Mouse (Mus musculus) MEL (cell line): ENCODE data around the gene Zfp39. TPM values are rescaled to one million over a fixed set of nuclear protein-coding genes. Genes with fewer than 3 reads are reported as not detected.
A peak's percentile ranks its signal among the peaks of the same experiment; 100 is the strongest.

Source experiments
- DNase-seq: peaks from one replicate; pipeline ENCODE4 v3.0.0; 2011; ENCODE audit warnings: low read depth, low spot score
- H3K27ac ChIP-seq: 2 replicates; pipeline ENCODE4 v1.5.1; 2012; ENCODE audit warnings: low read depth, mild to moderate bottlenecking, control low read depth, low read length, moderate library complexity; ENCODE audit not compliant: control insufficient read depth
- H3K27me3 ChIP-seq, 2 experiments: fragments of 150-350 bp in 1 of 2; sonication (generic) in 1 of 2; 2 replicates each; pipeline ENCODE4 v1.6.1; 2012; ENCODE audit warnings: low read length in 2 of 2, mild to moderate bottlenecking in 2 of 2, improper control_type of control experiment in 1 of 2, moderate library complexity in 1 of 2; ENCODE audit not compliant: insufficient read depth in 2 of 2, control insufficient read depth in 1 of 2
- H3K36me3 ChIP-seq, 2 experiments: 2 replicates each; pipeline ENCODE4 v1.6.1; 2012 to 2014; ENCODE audit warnings: low read length in 2 of 2, improper control_type of control experiment in 1 of 2, inconsistent platforms in 1 of 2, mild to moderate bottlenecking in 1 of 2; ENCODE audit not compliant: insufficient read depth in 2 of 2, control insufficient read depth in 1 of 2
- H3K4me1 ChIP-seq, 2 experiments: fragments of 150-350 bp in 1 of 2; sonication (generic) in 1 of 2; 2 replicates each; pipeline ENCODE4 v1.6.1; 2012; ENCODE audit warnings: low read length in 2 of 2, improper control_type of control experiment in 1 of 2, mild to moderate bottlenecking in 1 of 2; ENCODE audit not compliant: insufficient read depth in 2 of 2, control insufficient read depth in 1 of 2
- H3K4me3 ChIP-seq, 2 experiments: fragments of 150-350 bp in 1 of 2; sonication (generic) in 1 of 2; 2 replicates each; pipeline ENCODE4 v1.5.1; 2012; ENCODE audit warnings: low read depth in 2 of 2, low read length in 2 of 2, mild to moderate bottlenecking in 2 of 2, moderate library complexity in 2 of 2, control low read depth in 1 of 2, improper control_type of control experiment in 1 of 2; ENCODE audit not compliant: control insufficient read depth in 1 of 2, insufficient read depth in 1 of 2
- H3K79me2 ChIP-seq: 2 replicates; pipeline ENCODE4 v1.6.1; 2012; ENCODE audit warnings: mild to moderate bottlenecking, low read length, moderate library complexity; ENCODE audit not compliant: control insufficient read depth, poor library complexity, insufficient read depth
- H3K9ac ChIP-seq: 2 replicates; pipeline ENCODE4 v1.6.1; 2012; ENCODE audit warnings: low read depth, mild to moderate bottlenecking, control low read depth, low read length, moderate library complexity; ENCODE audit not compliant: control insufficient read depth, poor library complexity, severe bottlenecking
- H3K9me3 ChIP-seq: fragments of 150-350 bp; sonication (generic); replicated peaks from 2 replicates; pipeline ENCODE4 v1.6.1; 2012; ENCODE audit warnings: mild to moderate bottlenecking, low read length, improper control_type of control experiment, moderate library complexity; ENCODE audit not compliant: insufficient read depth
- BHLHE40 ChIP-seq: IDR thresholded peaks from 2 replicates; pipeline ENCODE4 v1.6.1; 2012; ENCODE audit warnings: low read depth, mild to moderate bottlenecking, inconsistent platforms, low read length, improper control_type of control experiment, borderline replicate concordance
- CTCF ChIP-seq, 3 experiments: IDR thresholded peaks in 2 of 3; conservative IDR thresholded peaks in 1 of 3; 2 replicates each; pipeline ENCODE4 v1.5.1; 2011 to 2012; ENCODE audit warnings: low read length in 3 of 3, low read depth in 2 of 3, mild to moderate bottlenecking in 2 of 3, improper control_type of control experiment in 1 of 3, inconsistent platforms in 1 of 3, mixed read lengths in 1 of 3, moderate library complexity in 1 of 3; ENCODE audit not compliant: control insufficient read depth in 1 of 3, insufficient read depth in 1 of 3, poor library complexity in 1 of 3, severe bottlenecking in 1 of 3
- E2F4 ChIP-seq: IDR thresholded peaks from 2 replicates; pipeline ENCODE4 v1.6.1; 2011; ENCODE audit warnings: low read depth, low read length, improper control_type of control experiment, borderline replicate concordance
- EP300 ChIP-seq, 2 experiments: IDR thresholded peaks; 2 replicates each; pipeline ENCODE4 v1.6.1; 2011; ENCODE audit warnings: improper control_type of control experiment in 2 of 2, low read length in 2 of 2, low read depth in 1 of 2, mild to moderate bottlenecking in 1 of 2
- GABPA ChIP-seq: IDR thresholded peaks from 2 replicates; pipeline ENCODE4 v1.6.1; 2012; ENCODE audit warnings: low read depth, mild to moderate bottlenecking, inconsistent platforms, low read length, improper control_type of control experiment, moderate library complexity
- GATA1 ChIP-seq: IDR thresholded peaks from 2 replicates; pipeline ENCODE4 v1.6.1; 2011; ENCODE audit warnings: low read depth, low read length, improper control_type of control experiment
- MAX ChIP-seq: IDR thresholded peaks from 2 replicates; pipeline ENCODE4 v1.6.1; 2011; ENCODE audit warnings: low read length, improper control_type of control experiment
- MYB ChIP-seq: IDR thresholded peaks from 2 replicates; pipeline ENCODE4 v1.6.1; 2011; ENCODE audit warnings: mild to moderate bottlenecking, low read depth, low read length, improper control_type of control experiment
- NRF1 ChIP-seq: IDR thresholded peaks from 2 replicates; pipeline ENCODE4 v1.6.1; 2014; ENCODE audit warnings: low read depth, mild to moderate bottlenecking, inconsistent platforms, low read length, improper control_type of control experiment, moderate library complexity; ENCODE audit not compliant: poor library complexity, insufficient read depth, severe bottlenecking
- POLR2A ChIP-seq, 2 experiments: IDR thresholded peaks; 2 replicates each; pipeline ENCODE4 v1.6.1; 2011 to 2012; ENCODE audit warnings: low read length in 2 of 2, mild to moderate bottlenecking in 2 of 2, control low read depth in 1 of 2, improper control_type of control experiment in 1 of 2, low read depth in 1 of 2, moderate library complexity in 1 of 2; ENCODE audit not compliant: control insufficient read depth in 1 of 2, insufficient read depth in 1 of 2, poor library complexity in 1 of 2
- RAD21 ChIP-seq: IDR thresholded peaks from 2 replicates; pipeline ENCODE4 v1.6.1; 2011; ENCODE audit warnings: mild to moderate bottlenecking, low read depth, low read length, improper control_type of control experiment
- SMC3 ChIP-seq: IDR thresholded peaks from 2 replicates; pipeline ENCODE4 v1.6.1; 2011; ENCODE audit warnings: low read depth, low read length, improper control_type of control experiment
- TAL1 ChIP-seq: IDR thresholded peaks from 2 replicates; pipeline ENCODE4 v1.6.1; 2012; ENCODE audit warnings: mild to moderate bottlenecking, inconsistent platforms, low read length, moderate library complexity, mixed read lengths
- UBTF ChIP-seq: IDR thresholded peaks from 2 replicates; pipeline ENCODE4 v1.6.1; 2012; ENCODE audit warnings: low read depth, mild to moderate bottlenecking, inconsistent platforms, low read length, improper control_type of control experiment, moderate library complexity, borderline replicate concordance; ENCODE audit not compliant: insufficient read depth
- ZMIZ1 ChIP-seq: IDR thresholded peaks from 2 replicates; pipeline ENCODE4 v1.6.1; 2012; ENCODE audit warnings: low read depth, mild to moderate bottlenecking, inconsistent platforms, low read length, improper control_type of control experiment, moderate library complexity
- polyA plus RNA-seq, 2 experiments: library from polyadenylated mRNA; stranded (reverse) in 1 of 2; unstranded in 1 of 2; fragments of >175 nt in 1 of 2; fragments of >200 nt in 1 of 2; gene quantifications; 2 replicates each; pipeline versions ENCODE4 v1.2.1 to v1.2.4; 2012; ENCODE audit warnings: low replicate concordance in 2 of 2, low read depth in 1 of 2; ENCODE audit not compliant: insufficient read length in 2 of 2, insufficient read depth in 1 of 2, missing spikeins in 1 of 2
- total RNA-seq: library from RNA; depleted of rRNA; stranded (reverse); fragments of 300-350 nt; gene quantifications from 2 replicates; pipeline ENCODE4 v1.2.3, GENCODE M21; 2012

The Zfp39 gene
- total and polyA plus RNA-seq, 3 experiments = 5.1 to 6.0 TPM; not detected in 1

DNA sequence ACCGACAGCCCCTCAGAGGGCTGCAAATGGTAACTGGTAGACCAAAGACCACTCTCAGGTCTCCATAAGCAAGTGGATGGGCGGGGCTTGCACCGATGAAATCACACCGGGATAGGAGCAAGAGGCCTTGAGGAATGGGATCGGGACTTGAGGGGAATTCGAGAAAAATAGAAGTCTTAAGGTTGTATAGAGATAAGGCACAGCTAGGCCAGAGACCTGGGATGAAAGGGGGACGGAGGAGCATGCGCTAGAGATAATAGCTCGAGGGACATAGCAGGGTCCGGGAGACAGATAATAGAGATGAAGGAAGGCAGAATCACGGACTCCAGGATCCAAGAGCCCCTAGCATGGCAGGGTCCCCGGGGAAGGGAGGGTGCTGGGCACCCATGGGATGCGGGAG lies 33.9 kb upstream of the Zfp39 start:
- H3K9ac ChIP-seq = peak overlapping the region; percentile 90
- H3K79me2 ChIP-seq = peaks cover 17% of the 10 kb centered on the region
- peaks cover 2 to 16% of the 10 kb centered on the region in 2 experiments; a peak in 3 of 4 replicates for H3K4me1 ChIP-seq
- H3K27me3 ChIP-seq = no peaks in the 10 kb centered on the region
- H3K9me3 ChIP-seq = no peaks in the 10 kb centered on the region
- DNase-seq = peak; percentile 66
- TF ChIP-seq GATA1 (peak; percentile 65), MYB (no peak), NRF1 (peak; percentile 79), BHLHE40 (no peak), ZMIZ1 (no peak)
- H3K4me3 ChIP-seq = peak overlapping the region; percentile 84 to 89
- H3K27ac ChIP-seq = no peak overlapping the region
- H3K36me3 ChIP-seq = peaks cover 3 to 8% of the 10 kb centered on the region in 2 experiments

GRCm38 (mm10) chr11:58931576-58931975 lies 27.6 kb upstream of the Zfp39 start:
- Histone ChIP-seq H3K27me3 (no peaks in the 10 kb centered on the region), H3K9ac (no peak overlapping the region), H3K36me3 (peaks cover 3 to 13% of the 10 kb centered on the region in 2 experiments), H3K9me3 (no peaks in the 10 kb centered on the region)
- DNase-seq = peak; percentile 48
- TF ChIP-seq NRF1 = no peak
- 0 out of 2 replicates have a peak, but pooled peaks have one; percentile 19 for TF ChIP-seq SMC3
- TF ChIP-seq EP300 (IDR thresholded peaks at IDR 0.05; ENCODE audit: low read depth in 1 of 2, low read length in 2 of 2) = no peak
- no peak for TF ChIP-seq GABPA
- no peak for TF ChIP-seq E2F4
- no peak for TF ChIP-seq MYB
- TF ChIP-seq MAX = no peak
- no peak for TF ChIP-seq ZMIZ1
- no peak for TF ChIP-seq RAD21
- no peak for TF ChIP-seq TAL1
- 0 out of 4 replicates have a peak, but pooled peaks of 1 of the 2 experiments have one; percentile 34 for TF ChIP-seq POLR2A (IDR thresholded peaks at IDR 0.05; ENCODE audit: control insufficient read depth in 1 of 2, insufficient read depth in 1 of 2, low read depth in 1 of 2, low read length in 2 of 2, poor library complexity in 1 of 2)
- TF ChIP-seq UBTF = no peak
- TF ChIP-seq CTCF (IDR thresholded peaks at IDR 0.05 in 2 of 3, conservative IDR thresholded peaks at IDR 0.05 in 1 of 3; ENCODE audit: control insufficient read depth in 1 of 3, insufficient read depth in 1 of 3, low read depth in 2 of 3, low read length in 3 of 3, poor library complexity in 1 of 3, severe bottlenecking in 1 of 3) = peak in 2 of 3 experiments; percentile 34 to 35; a peak in 4 of 6 replicates
- TF ChIP-seq, all 39 proteins: peak for 3
- H3K79me2 ChIP-seq = peaks cover 1% of the 10 kb centered on the region; the same call in 1 of the 2 replicates
- no peak overlapping the region for H3K4me3 ChIP-seq
- no peak overlapping the region for H3K27ac ChIP-seq
- peaks cover 4 to 15% of the 10 kb centered on the region in 2 experiments; a peak in 3 of 4 replicates for H3K4me1 ChIP-seq
